20 mouse cellular contexts compared by ENCODE assay signal in the genomic region with DNA sequence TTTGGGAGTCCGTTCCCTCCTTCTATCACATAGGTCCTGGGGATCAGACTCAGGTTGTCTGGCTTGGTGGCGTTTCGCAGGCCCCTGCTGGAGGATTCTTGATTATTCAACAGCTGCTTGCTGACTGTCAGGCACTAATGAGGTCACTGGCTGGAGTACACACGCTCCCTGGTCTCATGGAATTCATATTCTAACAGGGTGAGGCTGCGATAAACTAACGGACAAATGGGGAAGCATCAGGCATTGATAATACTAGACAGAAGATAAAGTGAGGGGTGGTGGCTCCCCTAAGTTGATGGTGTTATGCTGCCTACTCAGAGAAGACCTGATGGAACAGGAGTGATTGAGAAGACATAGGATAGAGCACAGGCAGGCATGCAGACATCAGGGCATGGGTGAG. TPM values are rescaled to one million over a fixed set of nuclear protein-coding genes. Genes with fewer than 3 reads are reported as not detected.
DNase-seq lines count a peak whose midpoint lies in the region; ATAC-seq and TF ChIP-seq lines count a peak whose summit lies in the region.
"Had no signal": no experiment of that assay in that cellular context is flagged by ENCODE, and none has a peak within 500 bp of the region (broad histone marks: within the 10 kb centered on the region; RNA-seq: fewer than 3 reads in every experiment).

No protein-coding gene starts in this region.

- TF ChIP-seq CTCF in stomach, postnatal 0 days (IDR thresholded peaks at IDR 0.05; ENCODE audit: low read depth), result no peak

- no peak overlapping the region for H3K9ac ChIP-seq in stomach, embryonic 15.5 days
- no peak overlapping the region for H3K9ac ChIP-seq in stomach, postnatal 0 days (ENCODE audit: low read length)
- H3K9ac ChIP-seq in liver, embryonic 12.5 days, result peak overlapping the region; percentile 9; the same call in 1 of the 2 replicates
- H3K9ac ChIP-seq: forebrain, embryonic 13.5 days; hindbrain, embryonic 14.5 days; midbrain, embryonic 13.5 days had no signal

- no peaks in the 10 kb centered on the region for H3K9me3 ChIP-seq in stomach, embryonic 15.5 days
- H3K9me3 ChIP-seq in stomach, postnatal 0 days (ENCODE audit: control insufficient read depth, low read length), result no peaks in the 10 kb centered on the region
- no peaks in the 10 kb centered on the region for H3K9me3 ChIP-seq in liver, embryonic 12.5 days (replicated peaks)
- H3K9me3 ChIP-seq: forebrain, embryonic 13.5 days; limb, embryonic 10.5 days; midbrain, embryonic 13.5 days had no signal

- no peaks in the 10 kb centered on the region for H3K36me3 ChIP-seq in stomach, embryonic 15.5 days
- no peaks in the 10 kb centered on the region for H3K36me3 ChIP-seq in stomach, postnatal 0 days (ENCODE audit: control insufficient read depth, insufficient read depth, low read length)
- no peaks in the 10 kb centered on the region for H3K36me3 ChIP-seq in liver, embryonic 12.5 days
- H3K36me3 ChIP-seq: limb, embryonic 10.5 days; midbrain, embryonic 13.5 days had no signal

- no peak overlapping the region for H3K4me2 ChIP-seq in stomach, embryonic 15.5 days
- no peak overlapping the region for H3K4me2 ChIP-seq in stomach, postnatal 0 days (replicated peaks; ENCODE audit: low read depth)
- H3K4me2 ChIP-seq in liver, embryonic 12.5 days, result peak overlapping the region; percentile 22; the same call in 1 of the 2 replicates
- H3K4me2 ChIP-seq: forebrain, embryonic 13.5 days; hindbrain, embryonic 14.5 days; midbrain, embryonic 13.5 days had no signal

- no peak for TF ChIP-seq EP300 in stomach, postnatal 0 days (optimal IDR thresholded peaks at IDR 0.05)

- peaks cover 4% of the 10 kb centered on the region; the same call in 1 of the 2 replicates for H3K4me1 ChIP-seq in stomach, embryonic 15.5 days
- no peaks in the 10 kb centered on the region for H3K4me1 ChIP-seq in stomach, postnatal 0 days (replicated peaks; ENCODE audit: control insufficient read depth, insufficient read depth)
- H3K4me1 ChIP-seq in liver, embryonic 12.5 days, result peaks cover 67% of the 10 kb centered on the region

- no peaks in the 10 kb centered on the region for H3K27me3 ChIP-seq in stomach, embryonic 15.5 days (replicated peaks)
- H3K27me3 ChIP-seq in stomach, postnatal 0 days (ENCODE audit: control insufficient read depth, insufficient read depth, low read length), result no peaks in the 10 kb centered on the region
- no peaks in the 10 kb centered on the region for H3K27me3 ChIP-seq in liver, embryonic 12.5 days (replicated peaks)
- H3K27me3 ChIP-seq: forebrain, embryonic 13.5 days; midbrain, embryonic 13.5 days had no signal

- H3K4me3 ChIP-seq in stomach, embryonic 15.5 days (replicated peaks), result no peak overlapping the region
- no peak overlapping the region for H3K4me3 ChIP-seq in stomach, postnatal 0 days (ENCODE audit: low read depth, low read length)
- no peak overlapping the region for H3K4me3 ChIP-seq in liver, embryonic 12.5 days
- H3K4me3 ChIP-seq: forebrain, embryonic 13.5 days; limb, embryonic 10.5 days; midbrain, embryonic 13.5 days had no signal

- WGBS in stomach, embryonic 15.5 days, result 64% methylated on average over 6 of the region's 6 CpGs
- 75% methylated on average over 6 of the region's 6 CpGs for WGBS in stomach, postnatal 0 days
- 33% methylated on average over 6 of the region's 6 CpGs for WGBS in liver, embryonic 12.5 days (ENCODE audit: insufficient replicate concordance)

- H3K27ac ChIP-seq in stomach, embryonic 15.5 days, result no peak overlapping the region
- no peak overlapping the region for H3K27ac ChIP-seq in stomach, postnatal 0 days (replicated peaks)
- H3K27ac ChIP-seq in liver, embryonic 12.5 days, result peak overlapping the region; percentile 8; the same call in 1 of the 2 replicates
- H3K27ac ChIP-seq: forebrain, embryonic 13.5 days; hindbrain, embryonic 14.5 days; limb, embryonic 10.5 days; midbrain, embryonic 13.5 days had no signal

- 0 out of 2 replicates have a peak, but pooled peaks have one; percentile 19 for ATAC-seq in stomach, embryonic 15.5 days (ENCODE audit: insufficient read depth, low FRiP score, low read depth)
- ATAC-seq in stomach, postnatal 0 days (ENCODE audit: low FRiP score, low TSS enrichment), result no peak
- ATAC-seq in liver, embryonic 12.5 days, result peak; percentile 86
- peak; percentile 54 for ATAC-seq in megakaryocyte progenitor cell, adult 5-6 weeks (replicated peaks; ENCODE audit: poor library complexity)
- ATAC-seq: forebrain, embryonic 13.5 days; midbrain, embryonic 13.5 days had no signal

- no peak for DNase-seq in stomach, postnatal 0 days (ENCODE audit: low spot score)
- no peak for DNase-seq in cerebellum, postnatal 14 days
- DNase-seq in testis, postnatal 10 days (ENCODE audit: low spot score), result no peak
- no peak for DNase-seq in heart, adult 18-20 months
- DNase-seq: adrenal gland, postnatal 14 days; cerebellum, adult 8-10 months; gastrocnemius, postnatal 36 days; kidney, adult 8-10 months; kidney, postnatal 10 days; lung, postnatal 14 days; right cerebral cortex, postnatal 25 days; thymus, adult 18-20 months; thymus, postnatal 36 days had no signal

RNA-seq across cellular contexts. Expression of gene Adpgk, which starts 5.7 kb away (rescaled TPM):
- 32.0 and 39.0 TPM in 2 replicates for polyA plus RNA-seq in stomach, embryonic 15.5 days (2015; fragmentation: Nextera tagmentation; extraction: Ambion mirVana)
- 14.8 and 16.0 TPM in 2 replicates for polyA plus RNA-seq in stomach, postnatal 0 days (2015; fragmentation: Nextera tagmentation; extraction: Ambion mirVana)
- polyA plus RNA-seq in liver, embryonic 12.5 days (2016; fragmentation: Nextera tagmentation; extraction: Ambion mirVana), result 27.4 and 28.8 TPM in 2 replicates
- total RNA-seq in megakaryocyte progenitor cell, adult 5-6 weeks (2015), result 86.5 and 87.4 TPM in 2 replicates
- total RNA-seq in megakaryocyte progenitor cell, adult 5-6 weeks (2017), result 54.3 and 57.9 TPM in 2 replicates
- 1 to 10 TPM; 8.4 to 8.5 TPM for total RNA-seq in heart, adult 18-20 months (2021)
